Mouse (Mus musculus): ENCODE measurements around the gene Pex16. TPM values are rescaled to one million over a fixed set of nuclear protein-coding genes. Genes with fewer than 3 reads are reported as not detected.
"Not testable (repeated sequence)": the region's sequence is repeated elsewhere in the genome, so short reads cannot be mapped to it uniquely, and the experiment has no call there.

The Pex16 gene
- polyA plus RNA-seq, 1 experiment, result 42.8 TPM

GRCm38 (mm10) chr2:92391116-92391515, 16.6 kb downstream of the Pex16 start:
- 85% methylated on average over 8 of the region's 8 CpGs for WGBS
- no peak for DNase-seq

DNA sequence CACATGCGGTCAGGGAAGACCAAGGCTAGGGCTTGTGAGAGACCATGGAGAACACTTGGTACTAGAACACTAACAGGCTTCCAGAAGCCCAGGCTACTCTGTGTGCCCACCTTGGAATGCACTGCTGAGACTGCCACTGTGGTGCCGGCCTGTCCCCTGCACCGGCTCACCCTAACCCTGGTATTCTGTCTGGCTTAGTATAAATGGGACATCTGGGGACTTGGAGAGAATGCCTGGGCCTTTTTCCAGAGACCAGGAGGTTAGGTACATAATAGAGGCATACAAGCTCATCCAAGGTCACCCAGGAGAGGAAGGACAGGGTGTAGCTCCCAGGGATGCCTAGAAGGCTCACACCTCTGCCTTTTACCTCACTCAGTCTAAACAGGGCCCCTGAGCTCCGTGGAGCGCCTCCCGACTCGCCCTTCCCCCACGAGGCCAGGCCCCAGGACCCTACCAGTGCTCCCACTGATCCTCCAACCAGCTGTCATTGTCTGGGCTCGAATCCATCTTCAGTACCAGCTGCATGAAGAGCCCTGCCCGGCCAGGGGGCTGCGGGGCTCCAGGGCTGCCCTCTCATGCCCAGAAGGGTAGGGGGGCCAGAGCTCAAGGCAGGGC, 17.3 kb downstream of the Pex16 start:
- 37% methylated on average over 11 of the region's 11 CpGs for WGBS
- no peak for TF ChIP-seq POLR2A (IDR thresholded peaks at IDR 0.05; ENCODE audit: borderline replicate concordance, extremely low read depth, low read depth, low read length)
- TF ChIP-seq CTCF (IDR thresholded peaks at IDR 0.05; ENCODE audit: insufficient read depth, low read length), result no peak
- peaks cover 4% of the 10 kb centered on the region; the same call in 1 of the 2 replicates for H3K4me1 ChIP-seq (ENCODE audit: control insufficient read depth, insufficient read depth, low read length)
- no peak for DNase-seq
- no peak overlapping the region for H3K4me3 ChIP-seq (replicated peaks; ENCODE audit: extremely low read depth, low read depth, low read length)

More at GRCm38 (mm10) chr2:92391116-92391515, 16.6 kb downstream of the Pex16 start:
- TF ChIP-seq CTCF (IDR thresholded peaks at IDR 0.05; ENCODE audit: insufficient read depth, low read length), result no peak
- no peak for TF ChIP-seq POLR2A (IDR thresholded peaks at IDR 0.05; ENCODE audit: borderline replicate concordance, extremely low read depth, low read depth, low read length)
- Histone ChIP-seq H3K4me3 (replicated peaks; ENCODE audit: extremely low read depth, low read depth, low read length) (no peak overlapping the region), H3K4me1 (ENCODE audit: control insufficient read depth, insufficient read depth, low read length) (peaks cover 4% of the 10 kb centered on the region; the same call in 1 of the 2 replicates)

- no peak overlapping the region for H3K4me3 ChIP-seq (replicated peaks; ENCODE audit: extremely low read depth, low read depth, low read length)
- H3K4me1 ChIP-seq (ENCODE audit: control insufficient read depth, insufficient read depth, low read length), result peaks cover 4% of the 10 kb centered on the region; the same call in 1 of the 2 replicates
- DNase-seq, result no peak
- no peak for TF ChIP-seq POLR2A (IDR thresholded peaks at IDR 0.05; ENCODE audit: borderline replicate concordance, extremely low read depth, low read depth, low read length)
- no peak for TF ChIP-seq CTCF (IDR thresholded peaks at IDR 0.05; ENCODE audit: insufficient read depth, low read length)
- 11% methylated on average over 26 of the region's 26 CpGs for WGBS
Measured at GRCm38 (mm10) chr2:92392318-92393264, 18.1 kb downstream of the Pex16 start.

DNA sequence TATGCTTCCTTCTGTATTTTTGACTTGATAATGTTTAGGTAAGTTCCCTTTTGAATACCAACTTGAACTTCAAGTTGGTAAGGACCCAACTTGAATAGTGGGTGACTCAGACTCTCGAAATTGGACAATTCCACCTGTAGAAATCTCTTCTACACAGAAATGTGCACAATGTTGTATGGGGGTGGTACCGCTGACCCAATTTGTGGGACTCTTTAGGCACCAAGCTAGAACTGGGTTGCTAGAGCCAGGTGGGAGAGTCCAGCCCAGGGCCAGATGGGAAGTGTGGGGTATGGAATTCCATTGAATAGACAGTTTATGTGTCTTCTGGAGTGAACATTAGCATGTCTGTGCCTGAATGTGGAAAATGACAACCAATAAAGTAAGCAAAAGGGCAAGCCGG, 21.1 kb downstream of the Pex16 start:
- 74% methylated on average over 3 of the region's 3 CpGs for WGBS
- Histone ChIP-seq H3K4me3 (replicated peaks; ENCODE audit: extremely low read depth, low read depth, low read length) (no peak overlapping the region), H3K4me1 (ENCODE audit: control insufficient read depth, insufficient read depth, low read length) (no peaks in the 10 kb centered on the region)
- TF ChIP-seq CTCF (IDR thresholded peaks at IDR 0.05; ENCODE audit: insufficient read depth, low read length) (no peak), POLR2A (IDR thresholded peaks at IDR 0.05; ENCODE audit: borderline replicate concordance, extremely low read depth, low read depth, low read length) (no peak)
- no peak for DNase-seq

GRCm38 (mm10) chr2:92397436-92397835, 23.0 kb downstream of the Pex16 start:
- no peak for TF ChIP-seq CTCF (IDR thresholded peaks at IDR 0.05; ENCODE audit: insufficient read depth, low read length)
- TF ChIP-seq POLR2A (IDR thresholded peaks at IDR 0.05; ENCODE audit: borderline replicate concordance, extremely low read depth, low read depth, low read length), result no peak

DNA sequence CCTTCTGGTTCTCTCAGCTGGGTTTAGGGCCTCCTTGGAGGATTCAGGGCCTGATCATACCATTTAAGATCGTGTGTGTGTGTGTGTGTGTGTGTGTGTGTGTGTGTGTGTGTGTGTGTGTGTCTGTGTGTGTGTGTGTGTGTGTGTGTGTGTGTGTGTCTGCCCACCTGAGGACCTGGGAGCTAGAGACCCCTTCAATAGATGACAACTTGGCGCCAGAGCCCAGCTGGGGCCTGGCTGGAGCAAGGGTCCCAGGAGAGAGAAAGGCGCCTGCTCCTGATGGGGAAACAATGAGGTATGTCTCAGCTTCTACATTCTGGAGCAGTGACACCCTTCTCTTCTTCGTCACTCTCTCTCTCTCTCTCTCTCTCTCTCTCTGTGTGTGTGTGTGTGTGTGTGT, 25.4 kb downstream of the Pex16 start:
- WGBS, result 86% methylated on average over 4 of the region's 4 CpGs
- not testable (repeated sequence) for DNase-seq; H3K4me3 ChIP-seq (replicated peaks; ENCODE audit: extremely low read depth, low read depth, low read length); H3K4me1 ChIP-seq (ENCODE audit: control insufficient read depth, insufficient read depth, low read length)

More at GRCm38 (mm10) chr2:92397436-92397835, 23.0 kb downstream of the Pex16 start:
- DNase-seq, result no peak
- peaks cover 5% of the 10 kb centered on the region; the same call in 1 of the 2 replicates for H3K4me1 ChIP-seq (ENCODE audit: control insufficient read depth, insufficient read depth, low read length)
- H3K4me3 ChIP-seq (replicated peaks; ENCODE audit: extremely low read depth, low read depth, low read length), result no peak overlapping the region
- 79% methylated on average over 1 of the region's 1 CpGs for WGBS

- TF ChIP-seq POLR2A (IDR thresholded peaks at IDR 0.05; ENCODE audit: borderline replicate concordance, extremely low read depth, low read depth, low read length) (no peak), CTCF (IDR thresholded peaks at IDR 0.05; ENCODE audit: insufficient read depth, low read length) (no peak)
- 6% methylated on average over 22 of the region's 22 CpGs for WGBS
- Histone ChIP-seq H3K4me1 (ENCODE audit: control insufficient read depth, insufficient read depth, low read length) (peaks cover 5% of the 10 kb centered on the region; the same call in 1 of the 2 replicates), H3K4me3 (replicated peaks; ENCODE audit: extremely low read depth, low read depth, low read length) (peak overlapping the region; percentile 15)
- DNase-seq, result no peak
Measured at GRCm38 (mm10) chr2:92400682-92401081, 26.2 kb downstream of the Pex16 start.

GRCm38 (mm10) chr2:92401091-92401561, 26.6 kb downstream of the Pex16 start, which contains the start of gene Mapk8ip1:
TSS of gene Mapk8ip1 (minus strand) at chr2:92401263.
- TF ChIP-seq CTCF (IDR thresholded peaks at IDR 0.05; ENCODE audit: insufficient read depth, low read length), result no peak
- no peak for TF ChIP-seq POLR2A (IDR thresholded peaks at IDR 0.05; ENCODE audit: borderline replicate concordance, extremely low read depth, low read depth, low read length)
- WGBS, result 2% methylated on average over 42 of the region's 59 CpGs
- DNase-seq, result no peak
- Histone ChIP-seq H3K4me3 (replicated peaks; ENCODE audit: extremely low read depth, low read depth, low read length) (peak within 1 kb of the TSS; percentile 54), H3K4me1 (ENCODE audit: control insufficient read depth, insufficient read depth, low read length) (peaks cover 5% of the 10 kb centered on the region; the same call in 1 of the 2 replicates)

- peaks cover 5% of the 10 kb centered on the region; the same call in 1 of the 2 replicates for H3K4me1 ChIP-seq (ENCODE audit: control insufficient read depth, insufficient read depth, low read length)
- no peak overlapping the region for H3K4me3 ChIP-seq (replicated peaks; ENCODE audit: extremely low read depth, low read depth, low read length)
- no peak for DNase-seq
- TF ChIP-seq POLR2A (IDR thresholded peaks at IDR 0.05; ENCODE audit: borderline replicate concordance, extremely low read depth, low read depth, low read length), result no peak
- TF ChIP-seq CTCF (IDR thresholded peaks at IDR 0.05; ENCODE audit: insufficient read depth, low read length), result no peak
- WGBS, result 65% methylated on average over 4 of the region's 4 CpGs
Measured at GRCm38 (mm10) chr2:92402591-92403326, 28.3 kb downstream of the Pex16 start.
